In genomic region chr11:62248401-62249244, GRCm38 (mm10) we compare ENCODE assay signal across 8 mouse cellular contexts. TPM values are rescaled to one million over a fixed set of nuclear protein-coding genes. Genes with fewer than 3 reads are reported as not detected.
DNase-seq lines count a peak whose midpoint lies in the region; ATAC-seq and TF ChIP-seq lines count a peak whose summit lies in the region.

Gene Adora2b, plus strand, starts transcription at chr11:62248984.

- intact Hi-C loops in heart, postnatal 36 days (cut with DNase I): loop anchor here (5.0 kb wide), 1 partner anchor 56 kb away; no protein-coding TSS in a partner anchor

- no peak for TF ChIP-seq CTCF in G1E (IDR thresholded peaks at IDR 0.05; ENCODE audit: low read depth, low read length)

- peak; percentile 73 for DNase-seq in G1E (ENCODE audit: low spot score)
- peak; percentile 70 to 75 for DNase-seq in heart, postnatal 36 days
- peak; percentile 28 to 58 for DNase-seq in layer of hippocampus, postnatal 25 days (ENCODE audit: extremely low spot score in 1 of 2, low spot score in 1 of 2)
- DNase-seq in retina, postnatal 7 days (ENCODE audit: low read depth, low spot score): peak; percentile 45
- peak; percentile 78 for DNase-seq in urinary bladder, postnatal 14 days (ENCODE audit: low spot score)

- WGBS in forebrain, embryonic 16.5 days: under 1% methylated on average over 69 of the region's 69 CpGs
- WGBS in macrophage (ENCODE audit: missing documents): under 1% methylated on average over 60 of the region's 69 CpGs

- H3K27me3 ChIP-seq in G1E (ENCODE audit: insufficient read depth, low read length): peaks cover 82% of the 10 kb centered on the region
- H3K27me3 ChIP-seq in forebrain, embryonic 16.5 days (replicated peaks; ENCODE audit: control insufficient read depth, insufficient read depth, low read length): peaks cover 15% of the 10 kb centered on the region

- H3K4me2 ChIP-seq in forebrain, embryonic 16.5 days (ENCODE audit: low read length): peak within 1 kb of the TSS; percentile 98

- peaks cover 8% of the 10 kb centered on the region; the same call in 1 of the 2 replicates for H3K79me2 ChIP-seq in macrophage (ENCODE audit: inconsistent target)

- H3K27ac ChIP-seq in forebrain, embryonic 16.5 days (ENCODE audit: low read length): no peak within 1 kb of the TSS
- no peak within 1 kb of the TSS for H3K27ac ChIP-seq in macrophage

- H3K36me3 ChIP-seq in G1E (replicated peaks) (no peaks in the 10 kb centered on the region), macrophage (ENCODE audit: inconsistent target) (no peaks in the 10 kb centered on the region)
- H3K36me3 ChIP-seq in forebrain, embryonic 16.5 days (ENCODE audit: control insufficient read depth, insufficient read depth): no peaks in the 10 kb centered on the region

- H3K9ac ChIP-seq in forebrain, embryonic 16.5 days (replicated peaks; ENCODE audit: low read depth, low read length): peak within 1 kb of the TSS; percentile 53

- peak within 1 kb of the TSS; percentile 72 for H3K4me3 ChIP-seq in G1E (ENCODE audit: low read depth, low read length)
- peak within 1 kb of the TSS; percentile 68 for H3K4me3 ChIP-seq in forebrain, embryonic 16.5 days (replicated peaks; ENCODE audit: low read length)
- peak within 1 kb of the TSS; percentile 47 for H3K4me3 ChIP-seq in macrophage (ENCODE audit: inconsistent target)

- peaks cover 11% of the 10 kb centered on the region for H3K9me3 ChIP-seq in G1E (replicated peaks)
- no peaks in the 10 kb centered on the region for H3K9me3 ChIP-seq in forebrain, embryonic 16.5 days (ENCODE audit: control insufficient read depth, low read length)

- H3K4me1 ChIP-seq in G1E (ENCODE audit: insufficient read depth, low read depth, low read length): peaks cover 24% of the 10 kb centered on the region
- peaks cover 14% of the 10 kb centered on the region for H3K4me1 ChIP-seq in forebrain, embryonic 16.5 days (replicated peaks; ENCODE audit: control insufficient read depth, insufficient read depth, low read length)

- ATAC-seq in G1E (ENCODE audit: extremely low read depth, insufficient number of reproducible peaks, low FRiP score, poor library complexity, severe bottlenecking): no peak
- 0 out of 2 replicates have a peak, but pooled peaks have one; percentile 31 for ATAC-seq in cerebellum, adult (ENCODE audit: insufficient number of reproducible peaks, low FRiP score, low TSS enrichment)
- peak; percentile 88 for ATAC-seq in forebrain, embryonic 16.5 days

RNA-seq across cellular contexts. Expression of gene Adora2b, which starts in this region (rescaled TPM):
- not detected in 2 replicates for total RNA-seq in G1E (2014; fragmentation: Nextera tagmentation)
- 0.16 and 0.29 TPM in 2 replicates for total RNA-seq in G1E (2017)
- 0.03 and 0.04 TPM in 2 replicates for polyA plus RNA-seq in G1E (2012)
- 2.4 and 3.0 TPM in 2 replicates for polyA plus RNA-seq in forebrain, embryonic 16.5 days (2015; fragmentation: Nextera tagmentation; extraction: Ambion mirVana)
- total RNA-seq in heart, postnatal 36 days (2021): 1 to 10 TPM in 1 of 2 experiments, under 1 TPM in 1; 0.46 to 1.2 TPM
- total RNA-seq in layer of hippocampus, postnatal 25 days (2021): 1 to 10 TPM; 8.1 to 8.7 TPM
- total RNA-seq in macrophage (2018; cell fraction: chromatin; rRNA removed): 10 to 100 TPM in 6 of 26 experiments, 1 to 10 TPM in 9, under 1 TPM in 11; 0.50 to 35.4 (median 2.2) TPM
- 10 to 100 TPM in 6 of 26 experiments, 1 to 10 TPM in 14, under 1 TPM in 6; 0.37 to 49.9 (median 1.7) TPM for total RNA-seq in macrophage (2018; cell fraction: cytosol; rRNA removed)
- 10 to 100 TPM in 5 of 26 experiments, 1 to 10 TPM in 16, under 1 TPM in 3, not detected in 2; 0.45 to 30.3 (median 4.8) TPM for total RNA-seq in macrophage (2018; cell fraction: nucleus; rRNA removed)
- polyA plus RNA-seq in macrophage (2018): 1.1 to 5.9 TPM (median 1.4 TPM) in 3 replicates

Comparison
In these comparisons a context has a peak if more than half of its experiments do, and no peak if none do; other contexts are left out.
1. RNA of gene Adora2b (total RNA-seq): 8.1 to 8.7 TPM in layer of hippocampus, postnatal 25 days; 0.46 to 1.2 TPM in heart, postnatal 36 days and 0.16 to 0.29 TPM in G1E; every median in the first group is over 4 times any median in the second.
2. Peak in DNase-seq and H3K4me3 ChIP-seq in G1E; RNA of the gene not detected or under 1 TPM.
3. Peak in every context shown above with its lines, with median percentiles within 50 percentile points of each other: DNase-seq and H3K4me3 ChIP-seq.